ENCODE assay signal across 7 mouse cellular contexts in the genomic region with DNA sequence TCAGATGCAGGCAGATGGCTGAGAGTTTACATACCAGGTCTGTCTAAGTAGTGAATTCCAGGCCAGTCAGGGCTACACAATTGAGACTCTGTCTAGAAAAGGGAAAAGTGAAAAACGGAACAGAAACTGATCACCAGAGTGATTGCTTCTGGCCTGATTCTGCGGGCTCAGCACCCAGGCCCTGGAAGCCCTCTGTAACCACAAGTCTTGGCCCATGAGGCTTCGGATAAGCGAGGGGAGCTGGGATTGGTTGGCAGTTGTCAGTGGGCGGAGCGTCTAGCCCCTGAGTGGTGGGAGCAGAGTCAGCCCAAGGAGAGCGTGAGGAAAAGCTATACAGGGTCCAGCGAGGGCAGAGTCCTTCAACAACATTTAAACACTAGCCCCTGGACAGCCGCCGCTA. TPM values are rescaled to one million over a fixed set of nuclear protein-coding genes. Genes with fewer than 3 reads are reported as not detected.
DNase-seq lines count a peak whose midpoint lies in the region; ATAC-seq and TF ChIP-seq lines count a peak whose summit lies in the region.

No protein-coding gene starts in this region.

- peak overlapping the region; percentile 1; the same call in 1 of the 2 replicates for H3K4me3 ChIP-seq in spleen, adult 2 months (ENCODE audit: extremely low read depth, insufficient read depth, insufficient read length)
- no peak overlapping the region for H3K4me3 ChIP-seq in embryonic facial prominence, embryonic 15.5 days (replicated peaks)
- H3K4me3 ChIP-seq in liver, embryonic 16.5 days (ENCODE audit: low read depth, low read length): peak overlapping the region; percentile 20; the same call in 1 of the 2 replicates
- no peak overlapping the region for H3K4me3 ChIP-seq in kidney, adult 2 months (ENCODE audit: insufficient read depth, low read depth, low read length)

- no peak overlapping the region; the same call in 1 of the 2 replicates for H3K4me2 ChIP-seq in embryonic facial prominence, embryonic 15.5 days (replicated peaks)
- peak overlapping the region; percentile 49 for H3K4me2 ChIP-seq in liver, embryonic 16.5 days (ENCODE audit: low read depth, low read length)

- 7% methylated on average over 10 of the region's 10 CpGs for WGBS in spleen, adult 2 months
- 8% methylated on average over 10 of the region's 10 CpGs for WGBS in embryonic facial prominence, embryonic 15.5 days
- 2% methylated on average over 10 of the region's 10 CpGs for WGBS in liver, embryonic 16.5 days (ENCODE audit: insufficient replicate concordance)
- WGBS in kidney, adult 2 months: 34% methylated on average over 10 of the region's 10 CpGs

- ATAC-seq in embryonic facial prominence, embryonic 15.5 days (ENCODE audit: insufficient number of reproducible peaks, low FRiP score, low TSS enrichment, low read depth): 0 out of 2 replicates have a peak, but pooled peaks have one; percentile 26
- peak; percentile 59 for ATAC-seq in liver, embryonic 16.5 days (ENCODE audit: low read depth)

- H3K9ac ChIP-seq in embryonic facial prominence, embryonic 15.5 days: no peak overlapping the region
- peak overlapping the region; percentile 18; the same call in 1 of the 2 replicates for H3K9ac ChIP-seq in liver, embryonic 16.5 days (ENCODE audit: low read depth, low read length)

- peak in 1 of 2 experiments; percentile 59 for DNase-seq in spleen, adult 2 months (ENCODE audit: low read depth in 1 of 2, low spot score in 2 of 2)
- no peak for DNase-seq in spleen, postnatal 4 days (ENCODE audit: low spot score in 2 of 2)
- DNase-seq in yolk sac, embryonic 10.5 days (ENCODE audit: low spot score): peak; percentile 76
- no peak for DNase-seq in cerebellum, adult 11 months
- no peak for DNase-seq in kidney, adult 2 months

- no peak for TF ChIP-seq POLR2A in spleen, adult 2 months (IDR thresholded peaks at IDR 0.05; ENCODE audit: low read depth, low read length)
- TF ChIP-seq POLR2A in kidney, adult 2 months (IDR thresholded peaks at IDR 0.05; ENCODE audit: low read depth, low read length): no peak

- H3K27ac ChIP-seq in spleen, adult 2 months (ENCODE audit: insufficient read depth, low read length): peak overlapping the region; percentile 52
- H3K27ac ChIP-seq in embryonic facial prominence, embryonic 15.5 days (replicated peaks): 0 out of 2 replicates have a peak overlapping the region, but pooled peaks have one; percentile 8
- H3K27ac ChIP-seq in liver, embryonic 16.5 days (ENCODE audit: low read length): peak overlapping the region; percentile 43
- H3K27ac ChIP-seq in kidney, adult 2 months (ENCODE audit: insufficient read depth, low read depth, low read length): no peak overlapping the region

- H3K4me1 ChIP-seq in spleen, adult 2 months (ENCODE audit: control insufficient read depth, insufficient read depth, insufficient read length): peaks cover 23% of the 10 kb centered on the region; the same call in 1 of the 2 replicates
- no peaks in the 10 kb centered on the region; the same call in 1 of the 2 replicates for H3K4me1 ChIP-seq in embryonic facial prominence, embryonic 15.5 days
- peaks cover 13% of the 10 kb centered on the region for H3K4me1 ChIP-seq in liver, embryonic 16.5 days (ENCODE audit: control insufficient read depth, low read depth, low read length)
- H3K4me1 ChIP-seq in kidney, adult 2 months (ENCODE audit: control insufficient read depth, insufficient read depth, low read length): no peaks in the 10 kb centered on the region

- no peaks in the 10 kb centered on the region for H3K36me3 ChIP-seq in spleen, adult 2 months (ENCODE audit: control insufficient read depth, insufficient read depth, low read length)
- no peaks in the 10 kb centered on the region for H3K36me3 ChIP-seq in embryonic facial prominence, embryonic 15.5 days
- H3K36me3 ChIP-seq in liver, embryonic 16.5 days (ENCODE audit: control insufficient read depth, insufficient read depth): no peaks in the 10 kb centered on the region
- H3K36me3 ChIP-seq in kidney, adult 2 months (ENCODE audit: control insufficient read depth, insufficient read depth, low read length): no peaks in the 10 kb centered on the region

- H3K9me3 ChIP-seq in embryonic facial prominence, embryonic 15.5 days (replicated peaks): no peaks in the 10 kb centered on the region
- H3K9me3 ChIP-seq in liver, embryonic 16.5 days (replicated peaks; ENCODE audit: control insufficient read depth, low read length): no peaks in the 10 kb centered on the region

- no peak for TF ChIP-seq CTCF in spleen, adult 2 months (IDR thresholded peaks at IDR 0.05; ENCODE audit: extremely low read depth, insufficient read depth, insufficient read length, insufficient replicate concordance)
- TF ChIP-seq CTCF in kidney, adult 2 months (conservative IDR thresholded peaks at IDR 0.05; ENCODE audit: insufficient read depth, insufficient read length, low read depth, low read length): no peak

- no peaks in the 10 kb centered on the region for H3K27me3 ChIP-seq in spleen, adult 2 months (ENCODE audit: control insufficient read depth, insufficient read depth, low read length)
- H3K27me3 ChIP-seq in embryonic facial prominence, embryonic 15.5 days: peaks cover 15% of the 10 kb centered on the region
- H3K27me3 ChIP-seq in liver, embryonic 16.5 days (ENCODE audit: control insufficient read depth, insufficient read depth, low read depth, low read length): peaks cover 7% of the 10 kb centered on the region
- no peaks in the 10 kb centered on the region for H3K27me3 ChIP-seq in kidney, adult 2 months (replicated peaks; ENCODE audit: control insufficient read depth, insufficient read depth, low read length)

RNA-seq across cellular contexts. Expression of a gene that starts 9.9 kb away (rescaled TPM):
- 0.25 and 0.46 TPM in 2 replicates for polyA plus RNA-seq in spleen, adult 2 months (2012; rRNA removed)
- 6.8 and 7.7 TPM in 2 replicates for polyA plus RNA-seq in embryonic facial prominence, embryonic 15.5 days (2015; fragmentation: Nextera tagmentation; extraction: Ambion mirVana)
- 0.28 and 0.32 TPM in 2 replicates for polyA plus RNA-seq in liver, embryonic 16.5 days (2015; fragmentation: Nextera tagmentation; extraction: Ambion mirVana)
- polyA plus RNA-seq in kidney, adult 2 months (2012; rRNA removed): 0.14 TPM in 1 of 2 replicates, not detected in the other

RNA-seq across cellular contexts. Expression of a gene that starts 11.0 kb away (rescaled TPM):
- polyA plus RNA-seq in spleen, adult 2 months (2012; rRNA removed): 102 and 108 TPM in 2 replicates
- 51.0 and 52.0 TPM in 2 replicates for polyA plus RNA-seq in embryonic facial prominence, embryonic 15.5 days (2015; fragmentation: Nextera tagmentation; extraction: Ambion mirVana)
- 38.5 and 38.8 TPM in 2 replicates for polyA plus RNA-seq in liver, embryonic 16.5 days (2015; fragmentation: Nextera tagmentation; extraction: Ambion mirVana)
- 37.6 and 42.0 TPM in 2 replicates for polyA plus RNA-seq in kidney, adult 2 months (2012; rRNA removed)

RNA-seq across cellular contexts. Expression of a gene that starts 13.2 kb away (rescaled TPM):
- 1.5 and 2.6 TPM in 2 replicates for polyA plus RNA-seq in spleen, adult 2 months (2012; rRNA removed)
- polyA plus RNA-seq in embryonic facial prominence, embryonic 15.5 days (2015; fragmentation: Nextera tagmentation; extraction: Ambion mirVana): 3.4 and 3.7 TPM in 2 replicates
- 0.49 and 0.67 TPM in 2 replicates for polyA plus RNA-seq in liver, embryonic 16.5 days (2015; fragmentation: Nextera tagmentation; extraction: Ambion mirVana)
- polyA plus RNA-seq in kidney, adult 2 months (2012; rRNA removed): 0.35 TPM in 1 of 2 replicates, not detected in the other

Comparison
In these comparisons a context has a peak if more than half of its experiments do, and no peak if none do; other contexts are left out.
1. H3K4me3 ChIP-seq: peak in spleen, adult 2 months (single experiment) and liver, embryonic 16.5 days (single experiment); none in embryonic facial prominence, embryonic 15.5 days (single experiment) and kidney, adult 2 months (single experiment).